Mouse (Mus musculus): ENCODE measurements at regions not wholly inside any gene's neighbourhood (a gene's known extent, or its start where the extent isn't known, plus 50 kb on each side); places are given as distances from the start of the nearest gene placed in this dataset.
A peak's percentile ranks its signal among the peaks of the same experiment; 100 is the strongest.

GRCm38 (mm10) chr6:147686927-147687326 lies 211.3 kb downstream of the Ccdc91 start:
- DNase-seq (ENCODE audit: low spot score in 2 of 2), result no peak

DNA sequence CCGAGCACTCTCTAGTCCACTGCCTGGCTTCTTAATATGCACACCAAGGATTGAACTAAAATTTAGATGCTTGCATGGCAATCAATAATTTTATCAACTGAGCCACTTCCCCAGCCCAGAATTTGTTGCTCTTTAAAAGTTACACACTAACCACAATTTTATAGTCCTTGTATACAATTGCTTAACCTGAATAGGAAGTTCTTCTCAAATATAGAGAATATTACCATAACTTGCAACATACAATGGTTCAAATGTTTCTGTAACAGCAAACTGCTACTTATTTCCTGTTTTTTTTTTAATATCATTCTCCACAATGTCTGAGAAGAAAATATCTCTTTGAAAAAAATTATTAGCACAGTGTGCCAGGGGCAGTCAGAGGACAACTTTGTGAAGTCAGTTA lies 222.6 kb downstream of the Ccdc91 start:
- no peak for DNase-seq (ENCODE audit: low spot score in 2 of 2)

GRCm38 (mm10) chr6:147699449-147699848 lies 223.8 kb downstream of the Ccdc91 start:
- DNase-seq (ENCODE audit: low spot score in 2 of 2), result no peak

GRCm38 (mm10) chr6:147700629-147701028 lies 225.0 kb downstream of the Ccdc91 start:
- DNase-seq (ENCODE audit: low spot score in 2 of 2), result no peak

GRCm38 (mm10) chr6:147701956-147702355 lies 226.3 kb downstream of the Ccdc91 start:
- DNase-seq (ENCODE audit: low spot score in 2 of 2), result no peak

GRCm38 (mm10) chr6:147704297-147704696 lies 228.7 kb downstream of the Ccdc91 start:
- DNase-seq (ENCODE audit: low spot score in 2 of 2), result no peak

DNA sequence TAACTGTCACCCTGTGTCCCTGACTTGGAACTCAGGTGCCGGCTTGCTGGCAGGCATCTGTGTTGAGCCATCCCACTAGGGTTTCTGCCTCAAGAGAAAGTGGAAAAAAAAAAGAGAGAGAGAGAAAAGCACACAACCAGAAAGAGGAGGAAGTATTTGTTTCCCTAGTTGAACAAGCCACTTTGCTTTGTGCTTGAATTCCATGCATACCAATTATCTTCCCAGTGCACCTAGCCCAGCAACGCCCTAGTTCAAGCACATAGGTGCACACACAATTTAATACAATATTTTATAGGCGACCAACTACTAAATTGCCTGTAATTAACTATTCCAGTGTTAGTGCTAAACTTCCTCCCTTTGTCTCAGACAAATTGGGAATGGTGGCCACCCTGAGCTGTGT lies 230.3 kb downstream of the Ccdc91 start:
- no peak for DNase-seq (ENCODE audit: low spot score in 2 of 2)

- no peak for DNase-seq (ENCODE audit: low spot score in 2 of 2)
These were observed 231.1 kb downstream of the Ccdc91 start for GRCm38 (mm10) chr6:147706741-147707140.

DNA sequence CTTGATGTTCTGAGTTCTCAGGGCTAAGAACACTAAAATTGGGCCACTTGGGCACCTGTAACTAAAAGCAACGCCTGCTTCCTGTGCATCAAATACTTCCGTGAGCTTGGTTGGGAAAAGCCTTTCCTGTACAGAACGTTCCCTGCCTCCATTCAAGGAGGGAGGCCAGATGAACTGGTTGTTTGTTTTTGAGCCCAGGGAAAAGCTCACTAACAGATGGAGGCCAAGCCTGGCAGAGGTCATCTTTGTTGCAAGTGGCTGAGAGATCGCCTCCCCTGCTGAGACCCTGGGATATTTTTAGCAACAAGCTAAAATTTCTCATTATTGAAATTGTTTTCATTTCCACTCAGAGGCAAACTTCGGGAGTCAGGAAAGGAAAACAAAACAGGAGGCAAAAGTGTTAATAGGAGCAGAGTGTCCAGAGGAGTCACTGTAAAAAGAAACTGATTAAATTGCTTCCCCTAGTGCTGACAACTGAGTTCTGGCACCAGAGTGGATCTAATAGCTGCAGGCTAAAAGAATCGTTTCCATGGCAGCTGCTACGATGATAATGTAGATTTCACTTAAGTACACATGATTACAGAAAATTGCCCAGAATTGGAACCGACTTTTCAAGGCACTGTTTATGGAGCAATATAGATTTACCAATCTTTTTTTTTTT lies 242.6 kb downstream of the Ccdc91 start:
- DNase-seq (ENCODE audit: low spot score in 2 of 2), result peak; percentile 35 to 42

DNA sequence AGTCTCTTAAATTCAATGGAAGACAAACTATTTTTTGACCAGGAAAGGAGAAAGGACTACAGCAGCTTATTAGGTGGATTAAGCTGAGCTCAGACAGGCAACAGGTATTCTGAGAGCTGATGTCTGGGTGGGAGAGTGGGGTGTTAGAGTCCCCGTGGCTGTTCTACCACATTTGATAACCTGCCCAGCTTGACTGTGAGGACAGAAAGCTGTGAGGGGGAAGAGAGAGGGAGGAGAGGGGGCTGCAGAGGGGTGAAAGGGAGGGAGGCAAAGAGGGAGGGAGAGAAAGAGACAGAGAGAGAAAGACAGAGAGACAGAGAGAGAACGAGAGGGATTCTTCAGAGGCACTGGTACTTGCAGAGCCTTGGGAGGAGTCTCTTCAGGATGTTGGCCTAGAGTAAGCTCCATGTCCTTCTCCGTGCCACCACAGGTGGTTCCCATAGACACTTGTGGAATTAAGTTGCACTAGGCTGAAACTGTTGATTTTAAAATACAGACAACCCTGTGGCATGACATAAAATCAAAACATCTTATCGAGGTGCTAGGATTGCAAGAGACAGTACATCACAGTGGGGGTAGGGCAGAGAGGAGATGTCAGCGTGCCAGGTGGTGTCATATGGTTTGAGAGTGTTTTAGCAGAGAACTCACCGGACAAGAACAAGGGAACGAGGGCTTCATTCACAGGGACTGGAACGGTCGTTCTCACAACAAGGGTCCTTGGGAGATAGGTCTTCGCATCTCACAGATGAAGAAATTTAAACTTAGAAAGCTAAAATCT lies 243.3 kb downstream of the Ccdc91 start:
- DNase-seq (ENCODE audit: low spot score in 2 of 2), result no peak

- DNase-seq (ENCODE audit: low spot score in 2 of 2), result no peak
These were observed 243.9 kb downstream of the Ccdc91 start for GRCm38 (mm10) chr6:147719539-147719938.

DNA sequence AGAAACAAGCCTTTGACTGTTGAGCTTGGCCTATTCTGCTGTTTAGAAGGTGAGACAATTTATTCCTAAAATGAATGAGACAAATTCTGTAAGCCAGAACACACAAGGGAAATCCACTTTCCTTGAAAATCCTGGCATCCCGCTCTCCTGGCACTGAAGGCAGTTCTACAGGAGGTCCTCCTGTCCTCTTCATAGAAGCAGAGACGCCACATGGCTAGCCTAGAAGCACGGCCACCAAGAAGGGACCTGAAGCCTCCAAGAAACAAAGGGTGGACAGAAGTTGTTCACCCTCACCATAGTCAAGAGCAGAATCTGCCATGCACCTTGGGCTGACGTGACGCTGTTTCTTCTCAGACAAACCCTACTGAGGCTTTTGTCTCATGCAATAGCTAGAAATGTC lies 247.7 kb downstream of the Ccdc91 start:
- DNase-seq (ENCODE audit: low spot score in 2 of 2), result no peak

- DNase-seq (ENCODE audit: low spot score in 2 of 2), result no peak
These were observed 251.4 kb downstream of the Ccdc91 start for GRCm38 (mm10) chr6:147726987-147727386.

- DNase-seq (ENCODE audit: low spot score in 2 of 2), result no peak
These were observed 252.3 kb downstream of the Ccdc91 start for GRCm38 (mm10) chr6:147727644-147728533.

DNA sequence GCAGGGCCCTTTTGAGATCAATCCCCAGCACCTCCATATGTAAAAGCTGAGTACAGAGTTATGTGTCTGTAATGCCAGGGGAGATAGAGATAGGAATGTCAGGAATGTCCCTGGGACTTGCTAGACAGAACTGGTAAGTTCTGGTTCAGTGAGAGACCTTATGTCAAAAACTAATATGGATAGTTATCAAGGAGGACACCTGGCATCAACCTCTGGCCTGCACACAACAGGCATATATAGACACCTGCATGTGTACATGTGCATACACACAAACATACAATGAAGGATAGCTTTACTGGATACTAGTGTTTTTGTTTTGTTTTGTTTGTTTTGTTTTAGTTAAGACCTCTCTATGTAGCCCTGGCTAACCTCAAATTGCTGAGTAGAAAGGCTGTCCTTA lies 254.1 kb downstream of the Ccdc91 start:
- DNase-seq (ENCODE audit: low spot score in 2 of 2), result no peak

DNA sequence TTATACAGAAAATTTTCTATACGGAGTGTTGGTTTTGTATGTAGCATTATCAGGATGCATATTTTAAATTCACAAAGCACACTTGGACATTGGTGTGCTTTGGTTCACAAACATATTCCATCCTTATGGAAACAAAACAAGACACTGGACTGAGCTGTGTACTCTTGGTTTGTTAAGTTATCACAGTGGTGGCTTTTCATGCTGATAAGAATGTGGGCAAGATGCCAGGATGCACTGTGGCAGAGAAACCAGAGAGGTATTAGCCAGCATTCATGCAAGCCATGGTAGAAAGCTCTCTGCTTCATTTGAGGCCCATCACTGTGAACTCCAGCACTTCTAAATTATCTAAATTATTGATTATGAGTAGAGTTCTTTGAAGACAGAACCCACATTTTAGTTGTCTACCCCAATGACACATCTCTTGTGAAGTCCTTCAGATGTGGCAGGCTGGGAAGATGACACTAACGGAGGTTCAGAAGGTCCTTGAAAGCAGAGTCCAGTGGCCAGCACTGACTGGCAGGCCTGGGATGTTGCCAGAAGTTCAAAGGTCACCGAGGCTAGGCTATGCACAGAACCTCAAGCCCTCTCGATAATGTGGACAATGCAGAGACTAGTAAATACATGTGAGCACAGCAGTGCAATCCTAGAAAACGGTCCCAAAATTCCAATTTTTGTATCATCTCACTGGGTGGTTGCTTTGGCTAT lies 263.1 kb downstream of the Ccdc91 start:
- no peak for DNase-seq (ENCODE audit: low spot score in 2 of 2)

DNA sequence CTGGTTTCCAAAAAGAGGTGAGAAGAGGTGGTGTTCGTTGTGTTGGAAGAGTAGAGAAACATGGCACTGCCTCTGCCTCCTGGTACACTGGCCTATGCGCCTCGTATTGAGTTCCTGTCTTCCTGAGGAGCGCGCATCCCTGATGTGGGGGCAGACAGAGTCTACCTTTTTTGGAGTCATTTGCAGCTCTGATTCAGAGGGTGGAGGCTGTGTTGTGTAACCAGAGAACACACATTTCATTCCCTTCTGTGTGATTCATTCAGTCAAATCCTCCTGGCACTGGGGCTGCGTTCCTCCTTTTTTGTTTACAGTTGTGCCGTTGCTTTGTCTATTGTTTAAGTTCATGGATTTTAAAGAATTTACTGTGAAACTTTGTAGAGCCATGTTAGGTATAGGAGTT lies 265.8 kb downstream of the Ccdc91 start:
- no peak for DNase-seq (ENCODE audit: low spot score in 2 of 2)

GRCm38 (mm10) chr6:147744081-147744480 lies 268.5 kb downstream of the Ccdc91 start:
- DNase-seq (ENCODE audit: low spot score in 2 of 2), result no peak

GRCm38 (mm10) chr6:147745690-147746089 lies 270.1 kb downstream of the Ccdc91 start:
- no peak for DNase-seq (ENCODE audit: low spot score in 2 of 2)

- no peak for DNase-seq (ENCODE audit: low spot score in 2 of 2)
These were observed 272.3 kb downstream of the Ccdc91 start for GRCm38 (mm10) chr6:147747945-147748344.

- peak; percentile 58 to 66 for DNase-seq (ENCODE audit: low spot score in 2 of 2)
These were observed 276.7 kb downstream of the Ccdc91 start for GRCm38 (mm10) chr6:147752301-147752700.

DNA sequence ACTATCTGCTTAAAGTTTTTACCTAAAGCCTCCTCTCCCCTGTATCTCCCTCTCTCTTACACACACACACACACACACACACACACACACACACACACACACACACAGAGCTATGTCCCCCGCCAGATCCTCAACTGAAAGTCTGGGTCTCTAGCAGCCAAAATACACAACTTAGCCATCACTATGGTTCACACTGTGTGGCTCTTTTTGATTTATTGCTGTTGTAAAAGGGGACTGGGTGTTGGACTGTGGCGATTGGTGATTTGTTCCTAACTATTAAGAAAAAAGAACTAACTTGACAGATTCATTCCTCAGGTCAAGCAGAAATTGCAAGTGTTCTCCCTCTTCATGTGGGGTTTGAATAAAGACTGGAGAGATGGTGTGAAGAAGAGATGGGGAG lies 278.2 kb downstream of the Ccdc91 start:
- DNase-seq (ENCODE audit: low spot score in 2 of 2), result no peak

Measured in heart, adult 9 months (tissue).